Mouse (Mus musculus): Measurements from ENCODE around the gene Polr2h.
"Not testable (repeated sequence)": the region's sequence is repeated elsewhere in the genome, so short reads cannot be mapped to it uniquely, and the experiment has no call there.

Polr2h gene

GRCm38 (mm10) chr16:20717181-20717977, at the start of gene Polr2h, which contains the start of gene Clcn2:
Polr2h (plus strand) TSS chr16:20717665.
Clcn2 (minus strand) TSS chr16:20717746.
- peak; percentile 83 for DNase-seq (ENCODE audit: low read depth, low spot score)

GRCm38 (mm10) chr16:20668013-20668412, 49.5 kb upstream of the Polr2h start, which contains the start of gene Eif4g1:
Eif4g1 (plus strand) TSS chr16:20668313.
- DNase-seq (ENCODE audit: low read depth, low spot score), result not testable (repeated sequence)

- no peak for DNase-seq (ENCODE audit: low read depth, low spot score)
Observed at GRCm38 (mm10) chr16:20670291-20670690, 47.2 kb upstream of the Polr2h start.

GRCm38 (mm10) chr16:20671886-20672285, 45.6 kb upstream of the Polr2h start:
- no peak for DNase-seq (ENCODE audit: low read depth, low spot score)

- DNase-seq (ENCODE audit: low read depth, low spot score), result peak; percentile 85
Observed at GRCm38 (mm10) chr16:20672500-20672902, 45.0 kb upstream of the Polr2h start.

- no peak for DNase-seq (ENCODE audit: low read depth, low spot score)
Observed at GRCm38 (mm10) chr16:20672965-20673705, 44.3 kb upstream of the Polr2h start.

GRCm38 (mm10) chr16:20673706-20674303, 43.7 kb upstream of the Polr2h start:
- no peak for DNase-seq (ENCODE audit: low read depth, low spot score)

GRCm38 (mm10) chr16:20675213-20675612, 42.3 kb upstream of the Polr2h start:
- no peak for DNase-seq (ENCODE audit: low read depth, low spot score)

GRCm38 (mm10) chr16:20676702-20677101, 40.8 kb upstream of the Polr2h start:
- DNase-seq (ENCODE audit: low read depth, low spot score), result no peak

GRCm38 (mm10) chr16:20677380-20677779, 40.1 kb upstream of the Polr2h start:
- DNase-seq (ENCODE audit: low read depth, low spot score), result no peak

- no peak for DNase-seq (ENCODE audit: low read depth, low spot score)
Observed at GRCm38 (mm10) chr16:20677974-20678675, 39.3 kb upstream of the Polr2h start.

GRCm38 (mm10) chr16:20690774-20691173, 26.7 kb upstream of the Polr2h start:
- DNase-seq (ENCODE audit: low read depth, low spot score), result no peak

GRCm38 (mm10) chr16:20691617-20692016, 25.8 kb upstream of the Polr2h start:
- no peak for DNase-seq (ENCODE audit: low read depth, low spot score)

- DNase-seq (ENCODE audit: low read depth, low spot score), result no peak
Observed at GRCm38 (mm10) chr16:20692241-20692965, 25.1 kb upstream of the Polr2h start.

- DNase-seq (ENCODE audit: low read depth, low spot score), result peak; percentile 73
Observed at GRCm38 (mm10) chr16:20693111-20693701, 24.3 kb upstream of the Polr2h start, which contains the start of gene Fam131a. Fam131a (plus strand) TSS chr16:20693241.

GRCm38 (mm10) chr16:20694781-20695180, 22.7 kb upstream of the Polr2h start:
- DNase-seq (ENCODE audit: low read depth, low spot score), result no peak

- DNase-seq (ENCODE audit: low read depth, low spot score), result peak; percentile 68
Observed at GRCm38 (mm10) chr16:20695622-20696323, 21.7 kb upstream of the Polr2h start.

GRCm38 (mm10) chr16:20699266-20699665, 18.2 kb upstream of the Polr2h start:
- no peak for DNase-seq (ENCODE audit: low read depth, low spot score)

GRCm38 (mm10) chr16:20700036-20700435, 17.4 kb upstream of the Polr2h start:
- no peak for DNase-seq (ENCODE audit: low read depth, low spot score)

- no peak for DNase-seq (ENCODE audit: low read depth, low spot score)
Observed at GRCm38 (mm10) chr16:20701316-20701715, 16.1 kb upstream of the Polr2h start.
